In genomic region chr8:128069749-128070148, GRCm38 (mm10) we compare ENCODE assay signal across 22 mouse cellular contexts.
DNase-seq lines count a peak whose midpoint lies in the region; ATAC-seq and TF ChIP-seq lines count a peak whose summit lies in the region.
"Had no signal": no experiment of that assay in that cellular context is flagged by ENCODE, and none has a peak within 500 bp of the region (broad histone marks: within the 10 kb centered on the region; RNA-seq: fewer than 3 reads in every experiment).

No protein-coding gene starts in this region.

- H3K4me1 ChIP-seq in embryonic fibroblast, embryonic 13.5 days (ENCODE audit: control insufficient read depth, insufficient read depth, low read length) = peaks cover 4% of the 10 kb centered on the region; the same call in 1 of the 2 replicates
- H3K4me1 ChIP-seq: embryonic facial prominence, embryonic 12.5 days; heart, embryonic 15.5 days; hindbrain, embryonic 13.5 days had no signal

- DNase-seq in frontal cortex, postnatal 36 days (ENCODE audit: low spot score in 2 of 2) = no peak
- DNase-seq in MN1 (ENCODE audit: low spot score) = peak; percentile 23
- no peak for DNase-seq in testis, postnatal 10 days (ENCODE audit: low spot score)
- DNase-seq in kidney, adult 18-20 months = no peak
- DNase-seq in lung, postnatal 25 days (ENCODE audit: low spot score) = no peak
- DNase-seq: adrenal gland, adult 2 months; adrenal gland, postnatal 25 days; cerebellum, adult 11 months; cerebellum, adult 8-10 months; cerebellum, postnatal 14 days; embryo, embryonic 11 days; gastrocnemius, postnatal 14 days; heart, adult 2 months; heart, postnatal 14 days had no signal

- peak; percentile 31; the same call in 1 of the 2 replicates for ATAC-seq in frontal cortex, adult (ENCODE audit: low TSS enrichment)
- ATAC-seq: CD4-positive, CD25-positive, alpha-beta regulatory T cell, adult 4 months; forebrain, embryonic 13.5 days; hindbrain, postnatal 0 days had no signal

- no peak overlapping the region for H3K4me3 ChIP-seq in embryonic fibroblast, embryonic 13.5 days (ENCODE audit: insufficient read depth, low read length)
- H3K4me3 ChIP-seq: embryonic facial prominence, embryonic 12.5 days; forebrain, embryonic 13.5 days; heart, adult 2 months; heart, embryonic 15.5 days; hindbrain, embryonic 13.5 days had no signal

- peak overlapping the region; percentile 20; the same call in 1 of the 2 replicates for H3K27ac ChIP-seq in embryonic fibroblast, embryonic 13.5 days (ENCODE audit: insufficient read depth, low read length)
- H3K27ac ChIP-seq: embryonic facial prominence, embryonic 12.5 days; forebrain, embryonic 13.5 days; heart, adult 2 months; heart, embryonic 15.5 days; hindbrain, embryonic 13.5 days; hindbrain, postnatal 0 days had no signal

- TF ChIP-seq CTCF in embryonic fibroblast, embryonic 13.5 days (IDR thresholded peaks at IDR 0.05; ENCODE audit: borderline replicate concordance, insufficient read depth, low read length) = no peak

- no peak for TF ChIP-seq POLR2A in embryonic fibroblast, embryonic 13.5 days (IDR thresholded peaks at IDR 0.05; ENCODE audit: low read depth, low read length)
